Mouse (Mus musculus) C2C12 (cell line): ENCODE measurements at regions not wholly inside any gene's neighbourhood (a gene's known extent, or its start where the extent isn't known, plus 50 kb on each side); places are given as distances from the start of the nearest gene placed in this dataset.

Experiments
- H3K27me3 ChIP-seq: one replicate; pipeline ENCODE4 v1.6.1; 2011; ENCODE audit not compliant: control insufficient read depth, insufficient read depth, insufficient read length
- H3K36me3 ChIP-seq: one replicate; pipeline ENCODE4 v1.6.1; 2011; ENCODE audit not compliant: control insufficient read depth, insufficient read depth
- H3K4me3 ChIP-seq: one replicate; pipeline ENCODE4 v1.5.1; 2011; ENCODE audit warnings: mild to moderate bottlenecking, control low read depth; ENCODE audit not compliant: poor library complexity, insufficient read depth, severe bottlenecking
- H3K79me2 ChIP-seq: one replicate; pipeline ENCODE4 v1.6.1; 2011; ENCODE audit not compliant: control insufficient read depth, insufficient read depth
- H3K79me3 ChIP-seq: one replicate; pipeline ENCODE4 v1.6.1; 2011; ENCODE audit warnings: low read depth, control low read depth
- H3ac ChIP-seq: one replicate; pipeline ENCODE3; 2011; ENCODE audit warnings: low read depth; ENCODE audit not compliant: control insufficient read depth, insufficient read length
- CEBPB ChIP-seq: IDR thresholded peaks from one replicate; pipeline ENCODE4 v1.6.1; 2011; ENCODE audit warnings: low read depth, mild to moderate bottlenecking, control low read depth, moderate library complexity
- CTCF ChIP-seq: IDR thresholded peaks from one replicate; pipeline ENCODE4 v1.5.1; 2011; ENCODE audit not compliant: control insufficient read depth, insufficient read depth, insufficient read length
- FOSL1 ChIP-seq: IDR thresholded peaks from one replicate; pipeline ENCODE4 v1.8.0; 2011; ENCODE audit warnings: mild to moderate bottlenecking, low read length; ENCODE audit not compliant: poor library complexity, insufficient read depth, severe bottlenecking
- MAX ChIP-seq: IDR thresholded peaks from one replicate; pipeline ENCODE4 v1.6.1; 2011; ENCODE audit warnings: mild to moderate bottlenecking, control low read depth
- MYOD1 ChIP-seq: IDR thresholded peaks from one replicate; pipeline ENCODE4 v1.6.1; 2011; ENCODE audit warnings: low read depth; ENCODE audit not compliant: control insufficient read depth, insufficient read length
- MYOG ChIP-seq: IDR thresholded peaks from one replicate; pipeline ENCODE4 v1.6.1; 2011; ENCODE audit not compliant: control insufficient read depth, insufficient read length; ENCODE audit errors: extremely low read depth
- USF1 ChIP-seq: IDR thresholded peaks from one replicate; pipeline ENCODE4 v1.6.1; 2011; ENCODE audit warnings: low read depth, mild to moderate bottlenecking, control low read depth, moderate library complexity

DNA sequence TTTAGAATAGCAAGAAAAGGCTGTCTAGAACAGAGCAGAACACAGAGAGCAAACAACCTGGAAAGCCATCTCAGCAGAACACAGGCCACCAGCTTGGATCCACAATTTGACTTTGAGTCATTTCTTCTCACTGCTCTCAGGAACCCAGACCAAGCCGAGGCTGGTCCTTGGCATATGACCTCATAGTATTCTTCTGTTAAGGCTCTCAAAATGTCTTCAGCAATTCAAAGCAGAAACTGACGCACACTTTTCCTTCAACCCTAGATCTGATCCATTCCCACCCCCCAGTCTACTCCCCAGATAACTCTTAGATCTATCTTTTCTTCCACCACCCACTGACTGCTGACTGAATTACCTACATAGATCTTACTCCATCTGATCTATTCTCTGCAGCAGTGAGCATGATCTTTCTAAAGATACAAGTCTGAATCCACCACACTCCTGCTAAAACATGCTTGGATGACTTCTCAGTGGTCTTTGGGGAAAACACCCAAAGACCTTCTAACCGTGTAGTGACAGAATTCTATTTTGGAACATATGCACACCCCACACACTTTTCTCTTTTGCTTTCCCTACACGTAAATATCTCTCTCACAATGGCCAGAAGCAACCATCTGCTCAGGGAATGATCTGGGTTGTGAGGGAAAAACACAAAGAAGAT lies 88.6 kb downstream of the Tbx19 start:
- no peaks in the 10 kb centered on the region for H3K36me3 ChIP-seq
- TF ChIP-seq CTCF (no peak), FOSL1 (no peak), MYOG (no peak), CEBPB (no peak), MYOD1 (no peak), MAX (no peak), USF1 (no peak)
- no peaks in the 10 kb centered on the region for H3K79me2 ChIP-seq
- H3K4me3 ChIP-seq, result no peak overlapping the region
- no peaks in the 10 kb centered on the region for H3K27me3 ChIP-seq
- no peak overlapping the region for H3ac ChIP-seq
- no peaks in the 10 kb centered on the region for H3K79me3 ChIP-seq

DNA sequence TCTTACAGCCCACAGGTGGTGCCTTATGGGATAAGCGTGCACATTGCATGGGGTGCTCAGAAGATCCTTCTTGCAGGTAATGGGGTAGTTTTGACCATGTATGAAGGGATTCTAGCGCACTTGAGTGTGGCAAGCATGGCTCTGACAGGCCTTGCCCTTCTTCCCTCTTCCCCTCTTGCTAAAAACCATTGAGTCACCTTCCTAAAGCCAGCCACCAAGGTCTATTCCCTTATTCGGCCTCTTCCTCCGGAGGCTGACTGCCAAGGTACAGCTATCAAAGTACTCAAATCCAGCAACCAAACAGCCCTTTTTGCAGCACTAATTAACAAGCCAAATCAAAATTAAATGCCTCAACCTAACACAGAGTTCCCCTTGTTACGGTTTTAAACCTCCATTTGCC lies 95.6 kb downstream of the Tbx19 start:
- no peaks in the 10 kb centered on the region for H3K36me3 ChIP-seq
- no peaks in the 10 kb centered on the region for H3K79me2 ChIP-seq
- H3K4me3 ChIP-seq, result no peak overlapping the region
- H3K27me3 ChIP-seq, result no peaks in the 10 kb centered on the region
- no peaks in the 10 kb centered on the region for H3K79me3 ChIP-seq
- H3ac ChIP-seq, result no peak overlapping the region
- TF ChIP-seq MYOG (no peak), MAX (no peak), MYOD1 (no peak), USF1 (no peak), CTCF (no peak), FOSL1 (no peak)

DNA sequence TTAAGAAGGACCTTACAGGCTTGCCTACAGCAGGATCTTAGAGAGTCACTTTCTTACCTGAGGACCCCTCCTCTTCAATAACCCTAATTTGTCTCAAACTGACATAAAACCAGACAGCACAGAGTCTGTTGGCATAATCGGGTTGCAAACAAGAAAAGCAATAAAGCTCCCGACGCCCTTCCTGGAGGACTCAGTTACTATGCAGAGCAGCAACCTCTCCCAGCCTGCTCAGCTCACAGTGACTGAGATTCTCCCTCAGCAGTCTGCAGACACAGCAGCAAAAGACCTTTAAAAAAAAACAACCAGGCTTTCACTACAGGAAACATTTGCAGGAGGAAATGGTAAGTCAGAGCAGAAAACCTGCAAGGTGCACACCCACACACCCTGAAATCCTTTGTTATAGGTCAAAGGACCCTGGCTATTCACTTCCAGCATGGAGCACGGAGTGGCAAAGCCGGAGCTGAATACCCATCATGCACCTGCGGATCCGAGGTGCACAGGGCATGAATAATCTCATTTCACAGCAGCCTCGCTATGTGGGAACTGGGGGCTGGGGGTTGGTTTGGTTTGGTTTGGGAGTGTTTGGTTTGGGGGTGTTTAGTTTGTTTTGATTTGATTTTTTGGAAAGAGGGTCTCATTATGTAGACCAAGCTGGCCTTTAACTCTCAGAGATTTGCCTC lies 97.6 kb downstream of the Tbx19 start:
- Histone ChIP-seq H3K79me3 (no peaks in the 10 kb centered on the region), H3K27me3 (no peaks in the 10 kb centered on the region), H3ac (no peak overlapping the region), H3K79me2 (no peaks in the 10 kb centered on the region), H3K36me3 (no peaks in the 10 kb centered on the region), H3K4me3 (no peak overlapping the region)
- TF ChIP-seq MYOD1 (no peak), CTCF (no peak), USF1 (no peak), FOSL1 (no peak), MAX (no peak), CEBPB (no peak), MYOG (no peak)

DNA sequence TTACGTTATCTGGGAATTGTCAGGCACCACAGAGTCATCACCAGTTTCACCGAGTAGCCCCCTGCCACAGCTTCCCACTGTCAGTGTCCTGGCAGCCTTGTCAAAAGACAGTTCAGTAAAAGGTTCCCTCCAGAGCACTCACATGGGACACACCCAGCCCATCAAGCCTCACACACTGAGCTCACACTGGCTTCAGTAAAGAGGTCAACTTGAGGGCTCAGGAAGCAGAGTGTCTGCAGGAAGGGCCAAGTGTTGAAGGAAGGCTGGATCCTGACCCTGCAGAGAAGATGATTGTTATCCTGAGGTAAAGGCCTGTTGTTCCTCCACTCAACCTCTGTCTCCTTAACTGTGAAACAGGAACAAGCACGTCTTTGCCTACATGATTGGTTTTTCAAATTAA lies 99.2 kb downstream of the Tbx19 start:
- H3K4me3 ChIP-seq, result no peak overlapping the region
- no peak for TF ChIP-seq CEBPB
- no peak for TF ChIP-seq CTCF
- TF ChIP-seq USF1, result no peak
- TF ChIP-seq MAX, result no peak
- TF ChIP-seq MYOG, result no peak
- no peak for TF ChIP-seq MYOD1
- TF ChIP-seq FOSL1, result no peak

DNA sequence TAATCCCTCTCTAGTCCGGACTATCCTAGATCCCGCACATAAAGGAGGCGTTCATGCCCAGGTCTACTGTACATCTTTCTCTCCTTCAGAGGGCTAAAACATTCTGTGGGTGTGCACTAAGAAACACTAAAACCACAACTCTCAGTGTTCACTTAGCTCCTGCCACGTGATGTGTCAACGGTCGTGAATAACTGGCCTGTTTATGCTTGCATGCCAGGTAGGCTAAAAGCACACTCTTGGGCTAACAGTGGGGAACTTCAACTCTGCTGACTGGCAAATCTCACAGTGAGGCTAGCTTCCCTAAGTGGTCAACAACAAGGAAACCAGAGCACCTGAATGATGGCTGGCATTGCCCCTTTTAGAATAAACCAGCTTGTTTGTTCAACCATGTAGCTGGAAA lies 106.3 kb downstream of the Tbx19 start:
- no peak for TF ChIP-seq MYOD1
- TF ChIP-seq USF1, result no peak
- TF ChIP-seq FOSL1, result no peak
- no peak for TF ChIP-seq MYOG
- TF ChIP-seq MAX, result no peak
- no peak for TF ChIP-seq CTCF
- no peak for TF ChIP-seq CEBPB
- Histone ChIP-seq H3K36me3 (no peaks in the 10 kb centered on the region), H3K79me2 (no peaks in the 10 kb centered on the region), H3K79me3 (no peaks in the 10 kb centered on the region), H3K27me3 (no peaks in the 10 kb centered on the region), H3K4me3 (no peak overlapping the region), H3ac (no peak overlapping the region)

More for the DNA sequence above, 99.2 kb downstream of the Tbx19 start:
- Histone ChIP-seq H3K79me3 (no peaks in the 10 kb centered on the region), H3ac (no peak overlapping the region), H3K79me2 (no peaks in the 10 kb centered on the region), H3K27me3 (no peaks in the 10 kb centered on the region), H3K36me3 (no peaks in the 10 kb centered on the region)
